Mouse (Mus musculus) liver, embryonic 12.5 days (tissue): ENCODE measurements around the gene Park7. TPM values are rescaled to one million over a fixed set of nuclear protein-coding genes. Genes with fewer than 3 reads are reported as not detected.

Experiments used
- ATAC-seq: fragments of 200-750 bp; cut with Nextera tagmentation; 2 replicates; pipeline ENCODE4 v1.8.0; 2017; ENCODE audit warnings: moderate number of reproducible peaks, mild to moderate bottlenecking, moderate library complexity
- H3K27ac ChIP-seq: fragments of 300-500 bp; sonication (generic); 2 replicates; pipeline ENCODE4 v1.5.1; 2016; ENCODE audit warnings: mild to moderate bottlenecking
- H3K27me3 ChIP-seq: fragments of 300-500 bp; sonication (generic); replicated peaks from 2 replicates; pipeline ENCODE4 v1.6.1; 2016; ENCODE audit warnings: mild to moderate bottlenecking, moderate library complexity
- H3K36me3 ChIP-seq: fragments of 300-500 bp; sonication (generic); 2 replicates; pipeline ENCODE4 v1.6.1; 2016; ENCODE audit warnings: mild to moderate bottlenecking, moderate library complexity
- H3K4me1 ChIP-seq: fragments of 300-500 bp; sonication (generic); 2 replicates; pipeline ENCODE4 v1.6.1; 2016
- H3K4me2 ChIP-seq: fragments of 300-500 bp; sonication (generic); 2 replicates; pipeline ENCODE4 v1.6.1; 2016; ENCODE audit warnings: mild to moderate bottlenecking, moderate library complexity
- H3K4me3 ChIP-seq: fragments of 300-500 bp; sonication (generic); 2 replicates; pipeline ENCODE4 v1.5.1; 2016; ENCODE audit warnings: mild to moderate bottlenecking, moderate library complexity
- H3K9ac ChIP-seq: fragments of 300-500 bp; sonication (generic); 2 replicates; pipeline ENCODE4 v1.6.1; 2016; ENCODE audit warnings: mild to moderate bottlenecking, moderate library complexity
- H3K9me3 ChIP-seq: fragments of 300-500 bp; sonication (generic); replicated peaks from 2 replicates; pipeline ENCODE4 v1.6.1; 2016; ENCODE audit warnings: mild to moderate bottlenecking, moderate library complexity
- WGBS: fragments of 180-500 bp; shearing (Covaris S2); methylation state at CpG from one replicate; pipeline ENCODE4 v1.1.7; 2016; ENCODE audit not compliant: insufficient replicate concordance; 5-methylcytosine and 5-hydroxymethylcytosine counted together
- polyA plus RNA-seq: library from polyadenylated mRNA; unstranded; fragments of >200 nt; fragmentation: Nextera tagmentation; extraction: Ambion mirVana; gene quantifications from 2 replicates; pipeline ENCODE4 v1.2.1, GENCODE M21; 2016

Park7 gene
- polyA plus RNA-seq, 1 experiment from 2014 or later: 344 TPM

GRCm38 (mm10) chr4:150933503-150933902, 19.3 kb upstream of the Park7 start:
- no peaks in the 10 kb centered on the region for H3K9me3 ChIP-seq
- no peak overlapping the region for H3K9ac ChIP-seq
- H3K4me1 ChIP-seq: no peaks in the 10 kb centered on the region
- no peak overlapping the region for H3K27ac ChIP-seq
- H3K4me3 ChIP-seq: no peak overlapping the region
- 53% methylated on average over 1 of the region's 1 CpGs for WGBS
- no peaks in the 10 kb centered on the region for H3K36me3 ChIP-seq
- H3K4me2 ChIP-seq: no peak overlapping the region
- H3K27me3 ChIP-seq: peaks cover 29% of the 10 kb centered on the region
- ATAC-seq: no peak

GRCm38 (mm10) chr4:150927789-150928188, 13.6 kb upstream of the Park7 start:
- H3K4me1 ChIP-seq: peaks cover 8% of the 10 kb centered on the region
- no peak for ATAC-seq
- no peak overlapping the region for H3K4me3 ChIP-seq
- 41% methylated on average over 10 of the region's 10 CpGs for WGBS
- peaks cover 5% of the 10 kb centered on the region; the same call in 1 of the 2 replicates for H3K27me3 ChIP-seq
- no peak overlapping the region for H3K4me2 ChIP-seq
- H3K9ac ChIP-seq: no peak overlapping the region
- no peaks in the 10 kb centered on the region for H3K36me3 ChIP-seq
- no peaks in the 10 kb centered on the region for H3K9me3 ChIP-seq
- H3K27ac ChIP-seq: no peak overlapping the region

- no peak for ATAC-seq
- no peak overlapping the region for H3K27ac ChIP-seq
- peaks cover 8% of the 10 kb centered on the region for H3K4me1 ChIP-seq
- WGBS: 41% methylated on average over 13 of the region's 14 CpGs
- no peak overlapping the region for H3K4me3 ChIP-seq
- peaks cover 5% of the 10 kb centered on the region; the same call in 1 of the 2 replicates for H3K27me3 ChIP-seq
- no peak overlapping the region for H3K9ac ChIP-seq
- no peak overlapping the region for H3K4me2 ChIP-seq
- H3K9me3 ChIP-seq: no peaks in the 10 kb centered on the region
- no peaks in the 10 kb centered on the region for H3K36me3 ChIP-seq
Measured at GRCm38 (mm10) chr4:150926924-150927705, 12.9 kb upstream of the Park7 start.

- H3K27ac ChIP-seq: no peak overlapping the region
- WGBS: 42% methylated on average over 5 of the region's 5 CpGs
- ATAC-seq: no peak
Measured at GRCm38 (mm10) chr4:150925923-150926322, 11.7 kb upstream of the Park7 start.

GRCm38 (mm10) chr4:150924936-150925335, 10.7 kb upstream of the Park7 start:
- Histone ChIP-seq H3K27me3 (peaks cover 5% of the 10 kb centered on the region; the same call in 1 of the 2 replicates), H3K4me1 (peaks cover 8% of the 10 kb centered on the region), H3K36me3 (no peaks in the 10 kb centered on the region), H3K9me3 (no peaks in the 10 kb centered on the region), H3K27ac (no peak overlapping the region), H3K9ac (no peak overlapping the region), H3K4me3 (no peak overlapping the region), H3K4me2 (peak overlapping the region; percentile 29; the same call in 1 of the 2 replicates)
- 66% methylated on average over 6 of the region's 6 CpGs for WGBS
- no peak for ATAC-seq

More at GRCm38 (mm10) chr4:150925923-150926322, 11.7 kb upstream of the Park7 start:
- H3K36me3 ChIP-seq: no peaks in the 10 kb centered on the region
- H3K4me2 ChIP-seq: no peak overlapping the region
- no peak overlapping the region for H3K9ac ChIP-seq
- H3K9me3 ChIP-seq: no peaks in the 10 kb centered on the region
- no peak overlapping the region for H3K4me3 ChIP-seq
- peaks cover 8% of the 10 kb centered on the region for H3K4me1 ChIP-seq
- peaks cover 5% of the 10 kb centered on the region; the same call in 1 of the 2 replicates for H3K27me3 ChIP-seq

GRCm38 (mm10) chr4:150924308-150924707, 10.1 kb upstream of the Park7 start:
- WGBS: 36% methylated on average over 13 of the region's 13 CpGs
- Histone ChIP-seq H3K9ac (no peak overlapping the region), H3K4me2 (peak overlapping the region; percentile 29), H3K4me1 (peaks cover 8% of the 10 kb centered on the region), H3K27me3 (peaks cover 5% of the 10 kb centered on the region; the same call in 1 of the 2 replicates), H3K9me3 (no peaks in the 10 kb centered on the region), H3K27ac (no peak overlapping the region), H3K4me3 (no peak overlapping the region), H3K36me3 (no peaks in the 10 kb centered on the region)
- peak; percentile 46; the same call in 1 of the 2 replicates for ATAC-seq

GRCm38 (mm10) chr4:150921206-150921605, 7.0 kb upstream of the Park7 start:
- Histone ChIP-seq H3K4me1 (peaks cover 8% of the 10 kb centered on the region), H3K4me2 (no peak overlapping the region), H3K27ac (no peak overlapping the region), H3K27me3 (no peaks in the 10 kb centered on the region), H3K36me3 (no peaks in the 10 kb centered on the region), H3K4me3 (no peak overlapping the region), H3K9me3 (no peaks in the 10 kb centered on the region), H3K9ac (no peak overlapping the region)
- ATAC-seq: no peak
- 74% methylated on average over 8 of the region's 8 CpGs for WGBS

GRCm38 (mm10) chr4:150917336-150918027, 3.2 kb upstream of the Park7 start:
- no peaks in the 10 kb centered on the region for H3K9me3 ChIP-seq
- H3K4me1 ChIP-seq: peaks cover 24% of the 10 kb centered on the region
- no peaks in the 10 kb centered on the region for H3K27me3 ChIP-seq
- no peak overlapping the region for H3K4me3 ChIP-seq
- H3K27ac ChIP-seq: no peak overlapping the region
- ATAC-seq: no peak
- WGBS: 61% methylated on average over 8 of the region's 8 CpGs
- no peak overlapping the region for H3K9ac ChIP-seq
- no peaks in the 10 kb centered on the region for H3K36me3 ChIP-seq
- no peak overlapping the region for H3K4me2 ChIP-seq

- peak overlapping the region; percentile 85 for H3K27ac ChIP-seq
- 48% methylated on average over 10 of the region's 10 CpGs for WGBS
- no peak for ATAC-seq
Measured at GRCm38 (mm10) chr4:150915181-150915906, 1.1 kb upstream of the Park7 start.

GRCm38 (mm10) chr4:150913743-150914142, 494 bp downstream of the Park7 start:
- Histone ChIP-seq H3K27me3 (no peaks in the 10 kb centered on the region), H3K4me1 (peaks cover 40% of the 10 kb centered on the region), H3K27ac (peak overlapping the region; percentile 85), H3K9ac (peak overlapping the region; percentile 83), H3K4me2 (peak overlapping the region; percentile 74), H3K36me3 (no peaks in the 10 kb centered on the region), H3K9me3 (no peaks in the 10 kb centered on the region), H3K4me3 (peak overlapping the region; percentile 70)
- ATAC-seq: no peak
- WGBS: 15% methylated on average over 12 of the region's 12 CpGs

More at GRCm38 (mm10) chr4:150915181-150915906, 1.1 kb upstream of the Park7 start:
- H3K4me1 ChIP-seq: peaks cover 30% of the 10 kb centered on the region
- no peaks in the 10 kb centered on the region for H3K9me3 ChIP-seq
- peak overlapping the region; percentile 83 for H3K9ac ChIP-seq
- H3K27me3 ChIP-seq: no peaks in the 10 kb centered on the region
- H3K4me2 ChIP-seq: peak overlapping the region; percentile 74
- peak overlapping the region; percentile 70 for H3K4me3 ChIP-seq
- no peaks in the 10 kb centered on the region for H3K36me3 ChIP-seq

- Histone ChIP-seq H3K9ac (peak overlapping the region; percentile 80), H3K27me3 (no peaks in the 10 kb centered on the region), H3K4me2 (peak overlapping the region; percentile 83), H3K27ac (peak overlapping the region; percentile 84), H3K36me3 (peaks cover 24% of the 10 kb centered on the region), H3K4me1 (peaks cover 50% of the 10 kb centered on the region), H3K4me3 (peak overlapping the region; percentile 72), H3K9me3 (no peaks in the 10 kb centered on the region)
- 82% methylated on average over 19 of the region's 19 CpGs for WGBS
- ATAC-seq: no peak
Measured at GRCm38 (mm10) chr4:150910164-150910951, 3.9 kb downstream of the Park7 start.
